Mouse (Mus musculus) liver, embryonic 14.5 days (tissue): ENCODE measurements at regions not wholly inside any gene's neighbourhood (a gene's known extent, or its start where the extent isn't known, plus 50 kb on each side); places are given as distances from the start of the nearest gene placed in this dataset.

Source experiments
- CTCF ChIP-seq: IDR thresholded peaks from 2 replicates; pipeline ENCODE4 v1.5.1; 2016; ENCODE audit warnings: antibody characterized with exemption, low read depth, control low read depth
- EP300 ChIP-seq: IDR thresholded peaks from 2 replicates; pipeline ENCODE4 v1.6.1; 2016; ENCODE audit warnings: antibody characterized with exemption, low read depth

DNA sequence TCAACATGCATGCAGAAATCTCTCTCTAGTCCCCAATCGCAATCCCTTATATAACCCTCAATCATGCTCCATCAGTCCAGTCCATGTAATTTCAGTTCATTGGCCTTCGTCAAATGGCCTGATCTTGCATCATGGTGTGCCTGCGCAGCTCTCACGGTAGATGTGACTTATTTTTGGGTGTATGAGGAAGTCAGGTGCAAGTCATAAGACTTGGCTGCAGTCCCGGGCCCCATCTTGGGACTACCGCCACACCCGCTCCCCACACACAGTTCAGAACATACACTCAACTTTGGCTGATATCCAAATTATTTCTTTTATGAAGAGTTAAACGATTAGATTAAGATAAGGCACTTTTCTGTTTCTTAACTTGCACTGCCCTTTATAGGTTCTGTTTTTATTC, 504.7 kb upstream of the Itga1 start:
- no peak for TF ChIP-seq CTCF
- TF ChIP-seq EP300, result no peak
